Mouse (Mus musculus) kidney, adult 8-10 months (tissue): ENCODE measurements around the gene Gdpd4.

Source experiments
- DNase-seq, 2 experiments: peaks; one replicate each; pipeline ENCODE4 v3.0.0; 2022

Gene Gdpd4

GRCm38 (mm10) chr7:97919742-97920141 is at the start of gene Gdpd4:
Gdpd4 (plus strand) TSS chr7:97919955.
- DNase-seq, result no peak

DNA sequence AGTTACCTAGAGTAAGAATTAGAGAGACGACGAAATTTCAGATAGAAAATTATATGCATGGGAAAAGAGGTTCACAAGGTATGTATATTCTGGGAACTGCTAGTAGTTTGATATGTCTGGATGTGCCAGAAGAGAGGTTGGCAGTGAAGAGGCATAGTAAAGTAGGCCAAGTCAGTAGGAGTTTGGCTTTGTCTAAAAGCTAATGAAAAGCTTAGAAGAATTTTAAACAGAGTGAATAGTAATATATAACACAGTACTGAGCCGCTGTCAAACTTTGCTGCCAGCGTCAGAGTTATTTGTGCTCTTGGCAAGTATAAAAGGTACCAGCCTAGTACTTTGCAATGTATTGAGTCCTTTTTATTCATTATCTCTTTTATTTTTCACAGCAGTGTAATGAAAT is 47.4 kb upstream of the Gdpd4 start:
- peak in 1 of 2 experiments; percentile 28 for DNase-seq

- DNase-seq, result no peak
Observed at GRCm38 (mm10) chr7:97873317-97873716, 46.4 kb upstream of the Gdpd4 start.

- DNase-seq, result no peak
Observed at GRCm38 (mm10) chr7:97877846-97878538, 41.8 kb upstream of the Gdpd4 start.

- no peak for DNase-seq
Observed at GRCm38 (mm10) chr7:97911646-97912045, 8.1 kb upstream of the Gdpd4 start.

GRCm38 (mm10) chr7:97914833-97915516 is 4.8 kb upstream of the Gdpd4 start:
- DNase-seq, result no peak

GRCm38 (mm10) chr7:97925819-97926218 is 6.1 kb downstream of the Gdpd4 start:
- DNase-seq, result no peak

DNA sequence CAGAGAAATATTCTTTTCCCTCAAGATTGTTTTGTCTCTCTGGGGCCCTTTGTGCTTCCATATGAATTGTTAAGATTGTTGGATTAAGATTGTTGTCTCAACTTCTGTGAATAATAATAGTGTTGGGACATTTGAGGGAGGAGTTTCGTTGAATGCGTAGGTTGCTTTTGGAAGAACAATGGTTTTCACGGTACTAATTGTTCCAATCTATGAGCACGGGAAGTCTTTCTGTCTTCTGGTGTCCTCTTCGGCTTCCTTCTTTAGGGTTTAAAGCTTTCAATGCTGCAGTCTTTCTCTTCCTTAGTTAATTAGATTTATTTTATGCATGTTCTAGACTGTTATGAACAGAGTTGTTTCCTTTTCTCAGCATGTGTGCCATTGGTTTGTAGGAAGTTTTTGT is 7.2 kb downstream of the Gdpd4 start:
- DNase-seq, result no peak

- no peak for DNase-seq
Observed at GRCm38 (mm10) chr7:97944485-97944884, 24.7 kb downstream of the Gdpd4 start.

DNA sequence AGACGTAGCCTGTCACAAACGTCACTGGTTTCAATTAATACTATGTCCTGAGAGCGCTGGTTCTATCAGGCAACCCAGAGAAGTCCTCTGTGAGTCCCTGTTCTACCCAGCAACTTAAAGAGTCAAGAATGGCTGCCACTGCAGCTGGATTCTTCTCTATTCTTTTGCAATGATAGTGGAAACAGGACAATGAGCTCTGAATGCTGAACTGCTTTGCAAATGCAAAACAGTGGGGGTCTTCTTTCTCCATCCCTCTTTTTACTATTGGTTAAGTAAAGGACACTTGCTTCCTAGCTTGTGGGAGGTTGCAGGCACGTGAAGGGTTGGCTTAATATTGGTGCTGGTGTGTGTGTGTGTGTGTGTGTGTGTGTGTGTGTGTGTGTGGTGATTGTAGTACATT is 52.7 kb downstream of the Gdpd4 start:
- no peak for DNase-seq

DNA sequence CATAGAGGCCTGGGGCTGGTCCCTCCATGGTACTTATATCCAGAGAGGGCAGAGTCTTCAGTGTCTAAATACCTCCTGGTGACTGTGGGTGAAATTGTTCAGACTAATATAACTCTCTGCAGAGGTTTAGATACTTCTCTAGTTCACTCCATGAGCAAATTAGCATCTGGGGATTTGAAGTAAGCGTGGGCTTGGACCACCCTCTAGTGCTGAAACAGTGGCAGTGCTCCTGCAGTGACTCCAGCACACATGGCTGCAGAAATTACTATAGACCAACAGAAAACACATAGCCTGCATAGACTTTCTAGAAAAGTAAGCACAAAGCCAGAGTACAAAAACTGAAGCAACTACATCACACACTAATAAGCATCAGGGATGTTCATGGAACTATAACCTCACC is 57.7 kb downstream of the Gdpd4 start:
- DNase-seq, result peak; percentile 12 to 35

- peak in 1 of 2 experiments; percentile 12 for DNase-seq
Observed at GRCm38 (mm10) chr7:97984108-97984834, 64.5 kb downstream of the Gdpd4 start.

DNA sequence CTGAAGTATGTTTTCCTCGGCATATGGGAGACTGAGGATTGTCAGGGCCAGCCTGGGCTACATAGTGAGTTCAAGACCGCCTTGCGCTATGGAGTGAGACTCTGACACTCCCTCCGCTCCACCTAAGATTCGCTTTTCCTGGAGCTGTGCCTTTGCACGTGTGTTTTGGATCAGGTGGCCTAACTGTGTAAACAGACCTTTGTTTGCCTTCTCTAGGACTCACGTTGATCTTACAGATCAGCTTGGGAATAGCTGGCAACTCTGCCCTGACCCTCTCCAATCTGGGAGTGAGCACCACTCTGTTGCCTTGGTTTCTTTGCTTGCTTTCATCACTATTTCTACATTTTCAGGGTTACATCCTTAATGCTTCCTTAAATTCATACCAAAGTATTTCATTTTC is 82.9 kb downstream of the Gdpd4 start:
- no peak for DNase-seq

DNA sequence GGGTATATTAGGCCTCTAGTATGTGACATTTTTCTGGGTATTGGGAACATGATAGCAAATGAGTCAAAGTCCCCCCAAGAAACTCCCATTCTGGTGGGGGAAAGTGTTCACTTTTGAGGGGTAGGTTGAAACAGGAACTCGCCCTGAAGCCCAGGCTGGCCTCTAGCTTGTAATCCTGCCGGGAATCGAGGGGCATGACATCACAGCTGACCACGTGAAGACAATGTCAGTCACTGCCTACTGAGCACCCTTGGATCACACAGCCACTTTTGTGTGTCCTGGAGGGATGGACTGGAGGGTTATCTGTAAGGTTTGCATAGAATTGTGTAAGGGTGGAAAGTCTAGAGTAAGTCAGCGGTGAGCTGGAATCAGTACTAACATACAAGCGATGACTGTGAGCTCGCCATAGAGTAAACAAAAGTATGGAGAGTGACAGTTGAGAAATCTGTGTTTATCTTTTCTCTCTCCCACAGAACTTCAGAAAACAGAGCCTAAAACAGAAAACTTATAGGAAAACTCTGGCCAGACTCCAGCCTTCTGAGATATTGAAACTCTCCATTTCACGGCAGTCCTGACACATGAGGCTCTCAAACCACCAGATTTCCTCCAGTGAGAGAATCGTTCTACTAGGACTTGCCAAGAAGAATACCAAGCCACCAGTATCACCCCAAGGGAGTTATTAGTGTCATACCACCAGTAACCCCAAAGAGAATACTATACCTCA is 128.5 kb downstream of the Gdpd4 start:
- DNase-seq, result no peak

DNA sequence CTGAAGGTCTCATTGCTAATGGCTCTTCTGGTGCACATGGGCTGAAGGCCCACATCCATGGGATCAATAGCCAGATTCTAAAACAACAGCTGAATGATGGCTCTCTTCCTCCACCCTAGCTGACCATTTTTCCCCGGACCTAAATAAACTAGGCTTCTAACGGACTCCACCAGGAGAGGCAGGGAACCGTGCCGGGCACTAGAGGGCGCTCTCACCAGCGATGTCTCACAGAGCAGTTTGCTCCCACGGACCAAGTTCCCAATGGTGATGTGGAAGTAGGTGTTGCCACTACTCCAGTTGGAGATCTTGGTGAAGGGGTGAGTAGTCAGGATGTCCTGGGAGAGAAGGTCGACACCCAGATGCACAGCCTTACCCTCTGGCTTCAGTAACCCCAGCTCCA is 132.2 kb downstream of the Gdpd4 start:
- peak; percentile 9 to 52 for DNase-seq

- DNase-seq, result no peak
Observed at GRCm38 (mm10) chr7:98054461-98054860, 134.7 kb downstream of the Gdpd4 start.

DNA sequence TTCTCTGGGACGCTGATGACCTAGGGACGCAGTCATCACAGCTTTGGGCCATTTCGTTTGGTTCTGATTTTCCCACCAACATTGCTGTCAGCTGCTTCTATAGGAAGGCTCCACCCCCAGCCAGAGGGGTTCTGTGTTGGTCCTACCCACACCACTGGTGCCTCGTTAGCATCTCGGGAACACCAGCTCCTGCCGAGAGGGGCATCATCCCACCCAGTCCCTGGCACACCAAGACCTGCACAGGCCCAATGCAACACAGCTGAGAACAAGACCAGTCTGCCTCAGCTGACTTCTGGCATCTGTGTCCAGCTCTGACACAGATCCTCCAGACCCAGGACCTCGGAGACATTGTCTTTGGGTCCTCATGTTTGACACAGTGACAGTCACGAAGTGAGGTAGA is 135.2 kb downstream of the Gdpd4 start:
- DNase-seq, result no peak

- DNase-seq, result no peak
Observed at GRCm38 (mm10) chr7:98066229-98066628, 146.5 kb downstream of the Gdpd4 start.

GRCm38 (mm10) chr7:98071620-98072019 is 151.9 kb downstream of the Gdpd4 start:
- DNase-seq, result peak; percentile 53 to 81

- DNase-seq, result no peak
Observed at GRCm38 (mm10) chr7:98077453-98077852, 157.7 kb downstream of the Gdpd4 start.

DNA sequence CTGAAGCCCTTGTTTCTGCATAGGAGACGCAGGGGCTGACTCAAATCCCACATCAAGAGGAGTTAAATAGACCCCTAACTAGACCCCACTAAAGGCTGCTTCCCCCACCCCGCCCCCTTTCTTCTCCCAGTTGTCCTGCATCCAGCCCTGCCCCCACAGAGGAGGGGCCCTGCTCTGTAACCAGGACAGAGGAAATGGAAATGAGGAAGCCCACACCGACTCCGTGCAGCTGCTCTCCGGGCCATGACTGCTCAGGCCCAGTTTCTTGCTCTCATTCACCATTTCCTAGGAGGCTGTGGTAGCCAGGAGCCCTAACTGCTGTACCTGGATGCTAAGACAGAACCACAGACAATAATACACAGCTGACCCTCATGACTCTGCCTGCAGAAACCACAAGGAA is 162.6 kb downstream of the Gdpd4 start:
- no peak for DNase-seq

DNA sequence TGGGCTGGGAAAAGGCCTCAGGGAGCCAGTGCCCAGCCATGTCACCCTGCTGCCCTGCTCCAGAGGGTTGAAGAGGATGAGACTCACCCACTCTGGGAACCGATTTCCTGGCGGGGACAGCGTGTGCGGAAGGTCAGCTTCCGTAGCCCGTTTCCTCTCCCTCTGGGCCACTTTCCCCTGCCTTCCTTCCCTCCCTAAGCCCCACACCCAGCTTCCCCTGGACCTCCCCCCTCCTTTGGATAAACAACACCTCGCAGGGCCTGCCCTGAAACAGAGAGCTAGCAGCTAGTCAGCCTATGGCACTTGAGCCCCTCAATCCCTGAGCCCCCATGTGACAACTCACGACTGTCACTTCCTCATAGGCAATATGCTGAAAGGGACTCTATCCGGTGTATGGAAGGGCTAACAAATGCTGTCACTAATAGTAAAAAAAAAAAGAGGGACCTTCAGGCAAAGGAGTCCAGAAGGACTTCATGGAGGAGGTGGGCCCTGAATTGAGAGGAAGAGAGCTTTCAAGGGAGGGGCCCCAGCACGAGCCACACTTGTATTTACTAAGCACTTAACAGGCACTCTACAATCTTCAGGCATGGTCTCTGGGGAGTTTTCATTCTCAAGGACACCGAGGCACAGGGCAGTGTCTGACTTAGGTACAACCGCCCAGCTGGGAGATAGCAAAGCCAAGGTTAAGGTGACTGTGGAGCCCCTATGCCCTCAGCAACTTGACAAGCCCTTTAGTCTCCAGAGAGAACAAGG is 165.0 kb downstream of the Gdpd4 start:
- no peak for DNase-seq

GRCm38 (mm10) chr7:98085314-98085713 is 165.6 kb downstream of the Gdpd4 start:
- DNase-seq, result no peak
